In genomic region chr15:97590732-97591292, GRCm38 (mm10) we compare ENCODE assay signal across 10 mouse cellular contexts.
DNase-seq lines count a peak whose midpoint lies in the region; ATAC-seq and TF ChIP-seq lines count a peak whose summit lies in the region.
"Had no signal": no experiment of that assay in that cellular context is flagged by ENCODE, and none has a peak within 500 bp of the region (broad histone marks: within the 10 kb centered on the region; RNA-seq: fewer than 3 reads in every experiment).

No protein-coding gene starts in this region.

- DNase-seq in gastrocnemius, adult 2 months = no peak
- no peak for DNase-seq in gastrocnemius, postnatal 14 days
- peak; percentile 22 for DNase-seq in A20 (ENCODE audit: low read depth, low spot score)
- no peak for DNase-seq in ovary, postnatal 14 days (ENCODE audit: low spot score)
- DNase-seq in forebrain, postnatal 0 days = no peak
- DNase-seq: cerebellum, adult 2 months had no signal

- no peaks in the 10 kb centered on the region for H3K9me3 ChIP-seq in heart, embryonic 16.5 days (replicated peaks; ENCODE audit: control insufficient read depth, low read length)
- no peaks in the 10 kb centered on the region for H3K9me3 ChIP-seq in lung, embryonic 15.5 days
- H3K9me3 ChIP-seq in midbrain, embryonic 15.5 days = no peaks in the 10 kb centered on the region
- H3K9me3 ChIP-seq in forebrain, postnatal 0 days (ENCODE audit: low read length) = no peaks in the 10 kb centered on the region
- H3K9me3 ChIP-seq: hindbrain, embryonic 10.5 days had no signal

- H3K4me1 ChIP-seq in heart, embryonic 16.5 days (ENCODE audit: control insufficient read depth, insufficient read depth, low read length) = 0 out of 2 replicates have a peak, but pooled peaks cover 2% of the 10 kb centered on the region
- H3K4me1 ChIP-seq in lung, embryonic 15.5 days = no peaks in the 10 kb centered on the region
- 0 out of 2 replicates have a peak, but pooled peaks cover 1% of the 10 kb centered on the region for H3K4me1 ChIP-seq in midbrain, embryonic 15.5 days
- no peaks in the 10 kb centered on the region for H3K4me1 ChIP-seq in forebrain, postnatal 0 days (ENCODE audit: insufficient read depth)

- 55% methylated on average over 7 of the region's 7 CpGs for WGBS in heart, embryonic 16.5 days
- WGBS in lung, embryonic 15.5 days = 45% methylated on average over 7 of the region's 7 CpGs
- 83% methylated on average over 7 of the region's 7 CpGs for WGBS in midbrain, embryonic 15.5 days
- 84% methylated on average over 7 of the region's 7 CpGs for WGBS in forebrain, postnatal 0 days

- intact Hi-C loops in gastrocnemius, adult 2 months (cut with DNase I) = no loop called here
- intact Hi-C loops in gastrocnemius, postnatal 14 days (cut with DNase I; ENCODE audit: low total_unique reads) = no loop called here

- no peak for ATAC-seq in heart, embryonic 16.5 days (replicated peaks; ENCODE audit: extremely low read depth, insufficient read depth, low FRiP score)
- peak; percentile 64 for ATAC-seq in lung, embryonic 15.5 days (ENCODE audit: borderline replicate concordance, extremely low read depth, low FRiP score, low TSS enrichment)
- ATAC-seq in midbrain, embryonic 15.5 days (replicated peaks) = no peak
- no peak for ATAC-seq in forebrain, postnatal 0 days

- H3K9ac ChIP-seq in heart, embryonic 16.5 days (ENCODE audit: low read length) = no peak overlapping the region
- H3K9ac ChIP-seq in lung, embryonic 15.5 days = no peak overlapping the region
- no peak overlapping the region for H3K9ac ChIP-seq in midbrain, embryonic 15.5 days
- no peak overlapping the region for H3K9ac ChIP-seq in forebrain, postnatal 0 days

- H3K4me3 ChIP-seq in gastrocnemius, adult 2 months = no peak overlapping the region
- H3K4me3 ChIP-seq in heart, embryonic 16.5 days (ENCODE audit: low read length) = no peak overlapping the region
- H3K4me3 ChIP-seq in lung, embryonic 15.5 days = no peak overlapping the region
- no peak overlapping the region for H3K4me3 ChIP-seq in midbrain, embryonic 15.5 days
- H3K4me3 ChIP-seq in forebrain, postnatal 0 days (ENCODE audit: low read depth, low read length) = no peak overlapping the region
- H3K4me3 ChIP-seq: hindbrain, embryonic 10.5 days had no signal

- H3K27me3 ChIP-seq in heart, embryonic 16.5 days (ENCODE audit: control insufficient read depth, insufficient read depth, low read length) = no peaks in the 10 kb centered on the region
- H3K27me3 ChIP-seq in lung, embryonic 15.5 days = no peaks in the 10 kb centered on the region
- no peaks in the 10 kb centered on the region for H3K27me3 ChIP-seq in midbrain, embryonic 15.5 days (replicated peaks)
- H3K27me3 ChIP-seq in forebrain, postnatal 0 days (ENCODE audit: insufficient read depth, low read length) = no peaks in the 10 kb centered on the region

- no peak for TF ChIP-seq CTCF in gastrocnemius, adult 2 months (IDR thresholded peaks at IDR 0.05)
- TF ChIP-seq CTCF in forebrain, postnatal 0 days (IDR thresholded peaks at IDR 0.05; ENCODE audit: low read depth) = no peak

- peak overlapping the region; percentile 66 for H3K27ac ChIP-seq in gastrocnemius, adult 2 months
- H3K27ac ChIP-seq in heart, embryonic 16.5 days (ENCODE audit: low read length) = peak overlapping the region; percentile 55; the same call in 1 of the 2 replicates
- peak overlapping the region; percentile 45 for H3K27ac ChIP-seq in lung, embryonic 15.5 days
- no peak overlapping the region for H3K27ac ChIP-seq in midbrain, embryonic 15.5 days
- H3K27ac ChIP-seq in forebrain, postnatal 0 days (ENCODE audit: low read depth, low read length) = no peak overlapping the region
- H3K27ac ChIP-seq: hindbrain, embryonic 10.5 days had no signal

- H3K4me2 ChIP-seq in heart, embryonic 16.5 days (ENCODE audit: low read depth, low read length) = no peak overlapping the region
- no peak overlapping the region for H3K4me2 ChIP-seq in lung, embryonic 15.5 days
- no peak overlapping the region for H3K4me2 ChIP-seq in midbrain, embryonic 15.5 days
- no peak overlapping the region for H3K4me2 ChIP-seq in forebrain, postnatal 0 days (ENCODE audit: low read depth)

- no peaks in the 10 kb centered on the region for H3K36me3 ChIP-seq in heart, embryonic 16.5 days (ENCODE audit: control insufficient read depth, insufficient read depth)
- H3K36me3 ChIP-seq in lung, embryonic 15.5 days = no peaks in the 10 kb centered on the region
- H3K36me3 ChIP-seq in midbrain, embryonic 15.5 days (replicated peaks) = no peaks in the 10 kb centered on the region
- H3K36me3 ChIP-seq in forebrain, postnatal 0 days (ENCODE audit: insufficient read depth) = no peaks in the 10 kb centered on the region
- H3K36me3 ChIP-seq: hindbrain, embryonic 10.5 days had no signal

Comparison
In these comparisons a context has a peak if more than half of its experiments do, and no peak if none do; other contexts are left out.
1. H3K27ac ChIP-seq: peak in gastrocnemius, adult 2 months (single experiment), heart, embryonic 16.5 days (single experiment) and lung, embryonic 15.5 days (single experiment); none in midbrain, embryonic 15.5 days (single experiment) and forebrain, postnatal 0 days (single experiment).